Mouse (Mus musculus) ES-E14 (cell line): Measurements from ENCODE around the gene Slc6a9. TPM values are rescaled to one million over a fixed set of nuclear protein-coding genes. Genes with fewer than 3 reads are reported as not detected.

Experiments
- DNase-seq: peaks from one replicate; pipeline ENCODE4 v3.0.0-alpha.2; 2013; ENCODE audit warnings: low read depth, low spot score
- H3K27ac ChIP-seq: 2 replicates; pipeline ENCODE4 v1.5.1; 2012; ENCODE audit warnings: low read depth, mild to moderate bottlenecking, low read length, moderate library complexity, mixed read lengths; ENCODE audit not compliant: poor library complexity, insufficient read depth, severe bottlenecking
- H3K36me3 ChIP-seq: 2 replicates; pipeline ENCODE4 v1.6.1; 2012; ENCODE audit warnings: mild to moderate bottlenecking, low read length, moderate library complexity, mixed read lengths; ENCODE audit not compliant: control insufficient read depth, poor library complexity, insufficient read depth, severe bottlenecking
- H3K4me1 ChIP-seq, 2 experiments: fragments of 150-350 bp in 1 of 2; sonication (generic) in 1 of 2; 2 replicates each; pipeline ENCODE4 v1.6.1; 2012; ENCODE audit warnings: low read length in 2 of 2, mild to moderate bottlenecking in 1 of 2, mixed read lengths in 1 of 2; ENCODE audit not compliant: control insufficient read depth in 2 of 2, insufficient read depth in 2 of 2, poor library complexity in 1 of 2
- H3K4me3 ChIP-seq, 2 experiments: fragments of 150-350 bp in 1 of 2; sonication (generic) in 1 of 2; 2 replicates each; pipeline ENCODE4 v1.5.1; 2012; ENCODE audit warnings: low read length in 2 of 2, low read depth in 1 of 2, mild to moderate bottlenecking in 1 of 2, mixed read lengths in 1 of 2; ENCODE audit not compliant: insufficient read depth in 1 of 2, poor library complexity in 1 of 2, severe bottlenecking in 1 of 2
- H3K9ac ChIP-seq: 2 replicates; pipeline ENCODE4 v1.6.1; 2012; ENCODE audit warnings: low read depth, mild to moderate bottlenecking, low read length, mixed read lengths; ENCODE audit not compliant: poor library complexity, insufficient read depth, severe bottlenecking
- H3K9me3 ChIP-seq: fragments of 150-350 bp; sonication (generic); 2 replicates; pipeline ENCODE4 v1.6.1; 2012; ENCODE audit warnings: low read depth, mild to moderate bottlenecking, low read length; ENCODE audit not compliant: control insufficient read depth, insufficient read depth
- CHD2 ChIP-seq: IDR thresholded peaks from 2 replicates; pipeline ENCODE4 v1.6.1; 2014; ENCODE audit warnings: mild to moderate bottlenecking, low read depth, low read length, inconsistent platforms
- HCFC1 ChIP-seq: IDR thresholded peaks from 2 replicates; pipeline ENCODE4 v1.6.1; 2012; ENCODE audit warnings: low read length, inconsistent platforms, borderline replicate concordance; ENCODE audit not compliant: insufficient read depth
- MAFK ChIP-seq: IDR thresholded peaks from 2 replicates; pipeline ENCODE4 v1.6.1; 2014; ENCODE audit warnings: mild to moderate bottlenecking, low read depth, low read length, inconsistent platforms; ENCODE audit not compliant: insufficient read depth
- ZC3H11A ChIP-seq: IDR thresholded peaks from 2 replicates; pipeline ENCODE4 v1.6.1; 2012; ENCODE audit warnings: low read depth, mild to moderate bottlenecking, inconsistent platforms, low read length, borderline replicate concordance
- ZNF384 ChIP-seq: IDR thresholded peaks from 2 replicates; pipeline ENCODE4 v1.6.1; 2012; ENCODE audit warnings: low read depth, low read length, inconsistent platforms
- in situ Hi-C, 2 experiments: fragments of 600-800 bp; cut with MboI; formaldehyde crosslinking; loops; one replicate each; pipeline ENCODE4 v1.15.1; 2025; ENCODE audit warnings: low sequenced_read_pairs in 2 of 2, inconsistent platforms in 1 of 2; ENCODE audit not compliant: unreplicated experiment in 2 of 2
- total RNA-seq: library from RNA; depleted of rRNA; stranded (reverse); fragments of 300-350 nt; gene quantifications from 2 replicates; pipeline ENCODE4 v1.2.3, GENCODE M21; 2012

Gene Slc6a9
- total RNA-seq, 1 experiment = 6.9 TPM

GRCm38 (mm10) chr4:117849506-117849905, 15.2 kb downstream of the Slc6a9 start:
- H3K27ac ChIP-seq = no peak overlapping the region

GRCm38 (mm10) chr4:117850176-117850575, 15.9 kb downstream of the Slc6a9 start:
- DNase-seq = no peak
- no peak overlapping the region for H3K27ac ChIP-seq
- no peak overlapping the region for H3K4me3 ChIP-seq
- H3K9ac ChIP-seq = no peak overlapping the region
- H3K4me1 ChIP-seq = no peaks in the 10 kb centered on the region
- H3K9me3 ChIP-seq = no peaks in the 10 kb centered on the region
- H3K36me3 ChIP-seq = peaks cover 8% of the 10 kb centered on the region; the same call in 1 of the 2 replicates
- TF ChIP-seq HCFC1 (no peak), ZNF384 (no peak), CHD2 (no peak), ZC3H11A (no peak), MAFK (no peak)
- in situ Hi-C loops = no loop called here

More at GRCm38 (mm10) chr4:117849506-117849905, 15.2 kb downstream of the Slc6a9 start:
- in situ Hi-C loops = loop anchor here in 1 of 2 experiments (25.0 kb wide), 1 partner anchor 238 kb away; no protein-coding TSS in a partner anchor
- no peak for DNase-seq
- TF ChIP-seq CHD2 = no peak
- TF ChIP-seq ZNF384 = no peak
- no peak for TF ChIP-seq HCFC1
- TF ChIP-seq ZC3H11A = no peak
- no peaks in the 10 kb centered on the region for H3K4me1 ChIP-seq
- H3K9ac ChIP-seq = no peak overlapping the region
- peaks cover 10% of the 10 kb centered on the region; the same call in 1 of the 2 replicates for H3K36me3 ChIP-seq
- H3K9me3 ChIP-seq = no peaks in the 10 kb centered on the region
- H3K4me3 ChIP-seq = no peak overlapping the region

- DNase-seq = no peak
- Histone ChIP-seq H3K36me3 (peaks cover 3% of the 10 kb centered on the region; the same call in 1 of the 2 replicates), H3K4me3 (no peak overlapping the region), H3K9me3 (no peaks in the 10 kb centered on the region), H3K27ac (no peak overlapping the region), H3K9ac (no peak overlapping the region), H3K4me1 (no peaks in the 10 kb centered on the region)
- TF ChIP-seq HCFC1 (no peak), CHD2 (no peak), MAFK (no peak), ZC3H11A (no peak), ZNF384 (no peak)
- in situ Hi-C loops = no loop called here
These were observed 16.6 kb downstream of the Slc6a9 start for GRCm38 (mm10) chr4:117850871-117851270.

- in situ Hi-C loops = no loop called here
- Histone ChIP-seq H3K4me3 (no peak overlapping the region), H3K9ac (no peak overlapping the region), H3K36me3 (peaks cover 9% of the 10 kb centered on the region; the same call in 1 of the 2 replicates), H3K4me1 (no peaks in the 10 kb centered on the region), H3K9me3 (no peaks in the 10 kb centered on the region), H3K27ac (no peak overlapping the region)
- DNase-seq = no peak
- TF ChIP-seq HCFC1 (no peak), ZNF384 (no peak), MAFK (no peak), ZC3H11A (no peak), CHD2 (no peak)
These were observed 18.0 kb downstream of the Slc6a9 start for GRCm38 (mm10) chr4:117852152-117852868.

GRCm38 (mm10) chr4:117855146-117855545, 20.8 kb downstream of the Slc6a9 start:
- Histone ChIP-seq H3K36me3 (peaks cover 10% of the 10 kb centered on the region; the same call in 1 of the 2 replicates), H3K4me1 (no peaks in the 10 kb centered on the region), H3K4me3 (no peak overlapping the region), H3K9ac (no peak overlapping the region), H3K27ac (no peak overlapping the region), H3K9me3 (no peaks in the 10 kb centered on the region)
- in situ Hi-C loops = no loop called here
- TF ChIP-seq HCFC1 (no peak), MAFK (no peak), CHD2 (no peak), ZNF384 (no peak), ZC3H11A (no peak)
- DNase-seq = no peak
